Mouse (Mus musculus): ENCODE data around the gene Syne2.

The Syne2 gene

DNA sequence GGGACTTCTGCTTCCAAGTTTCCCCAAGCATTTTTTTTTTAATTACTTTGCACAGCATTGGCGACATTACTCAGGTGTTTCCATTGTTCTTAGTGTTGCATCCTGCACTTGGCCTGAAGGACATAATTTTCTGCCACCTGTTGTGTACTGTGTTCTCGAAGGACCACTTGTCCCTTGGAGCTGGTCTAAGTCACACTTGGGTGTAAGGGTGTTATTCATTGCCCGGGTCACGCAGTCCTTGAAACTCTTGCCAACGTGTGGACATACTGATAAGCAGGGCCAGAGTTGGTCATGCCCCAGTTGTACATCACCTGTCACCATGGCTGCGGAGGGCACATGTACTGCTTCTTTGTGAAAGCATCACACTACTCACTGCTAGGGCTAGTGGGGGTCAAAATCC lies 228.6 kb downstream of the Syne2 start:
- DNase-seq (ENCODE audit: low spot score in 2 of 2): no peak

DNA sequence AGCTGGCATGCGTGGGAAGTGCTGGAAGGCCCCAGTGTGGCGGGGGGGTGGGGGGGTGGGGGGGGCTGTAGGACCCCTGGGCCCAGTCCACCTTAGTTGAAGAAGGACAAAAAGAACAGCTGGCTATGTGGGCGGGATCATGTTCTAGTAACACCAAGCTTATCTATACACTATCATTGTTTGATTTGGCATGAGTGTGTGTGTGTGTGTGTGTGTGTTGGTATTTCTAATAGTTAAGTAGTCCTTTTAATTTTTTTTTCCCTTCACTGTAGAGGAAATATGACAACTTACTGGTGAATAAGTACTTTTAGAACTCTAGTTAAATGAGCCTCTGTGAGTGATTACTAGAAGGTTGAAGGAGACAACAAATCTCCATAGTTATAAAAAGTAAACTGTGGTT lies 230.0 kb downstream of the Syne2 start:
- no peak for DNase-seq (ENCODE audit: low spot score in 2 of 2)

DNA sequence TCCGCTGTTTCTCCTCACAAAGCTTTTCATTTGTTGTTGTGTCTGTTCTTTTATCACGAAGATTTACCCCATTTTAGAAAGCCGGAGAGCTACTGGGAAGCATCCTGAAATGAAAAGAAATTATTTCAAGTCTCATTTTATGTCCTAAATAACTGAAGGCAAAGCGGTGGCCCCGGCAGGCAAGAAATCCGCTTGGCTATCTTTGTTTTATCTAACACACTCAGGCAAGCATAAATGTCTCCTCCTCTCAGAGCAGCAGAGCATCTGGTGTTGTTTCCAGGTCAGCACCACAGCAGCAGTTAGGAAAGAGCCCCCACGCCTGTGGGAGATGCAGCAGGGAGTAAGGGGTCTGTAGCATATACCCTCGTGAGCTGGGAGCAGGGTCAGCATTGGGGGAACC lies 230.7 kb downstream of the Syne2 start:
- DNase-seq (ENCODE audit: low spot score in 2 of 2): no peak

DNA sequence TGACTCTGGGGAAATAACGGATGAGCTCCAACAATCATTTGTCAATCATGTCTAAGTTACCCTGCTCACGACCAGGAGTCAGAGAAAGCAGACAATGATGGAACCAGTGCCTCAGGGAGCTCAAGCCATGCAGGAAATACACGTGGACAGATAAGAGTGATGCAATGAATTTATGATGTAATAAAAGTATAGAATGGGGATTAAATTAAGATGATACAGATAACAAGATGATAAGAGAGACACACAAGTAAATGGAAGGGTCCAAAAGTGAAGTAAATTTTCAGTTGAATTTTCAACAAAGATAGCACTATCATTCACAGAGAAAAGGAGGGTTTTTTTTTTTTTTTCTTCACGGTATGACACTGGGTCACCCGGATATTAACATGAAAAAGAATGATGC lies 231.4 kb downstream of the Syne2 start:
- DNase-seq (ENCODE audit: low spot score in 2 of 2): no peak

DNA sequence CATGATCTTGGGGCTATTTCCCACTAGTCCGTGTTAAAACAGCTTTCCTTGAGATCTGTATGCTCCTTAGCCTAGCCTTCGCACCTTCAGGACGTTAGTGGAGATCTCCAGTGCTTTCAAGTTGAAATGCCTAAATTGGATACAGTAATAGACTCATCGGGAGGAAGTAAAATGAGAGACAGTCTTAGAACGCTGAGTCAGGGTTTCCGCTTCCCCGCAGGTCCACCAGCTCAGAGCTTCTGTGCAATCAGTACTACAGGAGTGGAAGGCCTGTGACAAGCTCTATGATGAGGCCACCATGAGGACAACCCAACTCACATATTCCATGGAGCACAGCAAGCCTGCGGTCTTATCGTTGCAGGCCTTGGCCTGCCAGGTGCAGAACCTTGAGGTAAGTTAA lies 233.9 kb downstream of the Syne2 start:
- DNase-seq (ENCODE audit: low spot score in 2 of 2): no peak

DNA sequence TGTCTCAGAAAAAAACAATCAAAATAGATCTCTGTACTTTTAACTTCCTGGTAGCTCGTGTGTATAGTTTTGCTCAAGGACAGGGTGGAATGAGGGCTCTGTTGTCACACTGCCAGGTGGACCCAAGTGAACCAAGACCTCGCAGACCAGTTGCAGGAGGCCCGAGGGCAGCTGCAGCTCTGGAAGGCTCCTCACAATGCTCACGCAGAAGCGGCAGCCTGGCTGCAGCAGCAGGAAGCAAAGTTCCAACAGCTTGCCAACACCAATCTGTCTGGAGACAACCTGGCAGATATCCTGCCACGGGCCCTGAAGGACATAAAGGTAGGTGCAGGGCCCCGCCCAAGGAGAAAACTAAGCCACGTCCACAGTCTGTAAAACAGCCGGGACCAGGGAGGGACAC lies 236.7 kb downstream of the Syne2 start:
- DNase-seq (ENCODE audit: low spot score in 2 of 2): no peak

DNA sequence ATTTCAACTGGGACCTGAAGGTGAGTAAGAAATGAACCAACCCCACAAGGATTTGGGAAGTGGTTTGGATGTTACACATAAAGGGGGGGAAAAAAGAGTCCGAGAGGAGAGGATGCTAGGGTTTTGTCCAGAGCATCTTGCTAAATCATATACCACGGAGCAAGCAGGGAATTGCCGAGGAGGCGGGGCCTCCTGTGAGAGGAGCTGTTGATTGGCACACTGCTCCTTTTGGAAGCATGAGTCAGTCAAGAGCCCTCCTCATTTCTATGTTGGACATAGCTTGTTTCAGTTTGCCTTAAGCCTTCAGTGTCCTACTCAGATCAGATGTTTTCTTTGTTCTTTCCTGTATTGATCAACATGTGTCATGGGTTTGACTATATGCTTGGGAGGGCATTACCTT lies 245.1 kb downstream of the Syne2 start:
- DNase-seq (ENCODE audit: low spot score in 2 of 2): no peak

DNA sequence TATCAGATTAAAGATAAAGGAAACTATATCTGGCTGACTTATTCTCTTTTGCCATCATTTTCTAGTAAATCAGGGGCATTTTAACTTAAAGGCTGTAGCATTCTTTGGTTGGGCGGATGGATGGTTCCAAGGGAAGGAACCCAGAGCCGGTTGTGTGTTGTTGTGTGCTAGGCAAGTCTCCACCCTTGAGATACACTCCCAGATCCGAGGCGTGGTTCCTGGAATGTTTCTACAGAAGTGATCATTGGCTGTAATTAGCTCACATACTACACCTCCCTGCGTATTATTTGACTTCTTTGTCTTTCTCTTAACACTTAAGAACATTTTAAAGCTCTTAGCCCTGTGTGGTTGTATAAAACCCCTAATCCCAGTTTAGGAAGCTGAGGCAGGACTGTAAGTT lies 252.5 kb downstream of the Syne2 start:
- no peak for DNase-seq (ENCODE audit: low spot score in 2 of 2)

DNA sequence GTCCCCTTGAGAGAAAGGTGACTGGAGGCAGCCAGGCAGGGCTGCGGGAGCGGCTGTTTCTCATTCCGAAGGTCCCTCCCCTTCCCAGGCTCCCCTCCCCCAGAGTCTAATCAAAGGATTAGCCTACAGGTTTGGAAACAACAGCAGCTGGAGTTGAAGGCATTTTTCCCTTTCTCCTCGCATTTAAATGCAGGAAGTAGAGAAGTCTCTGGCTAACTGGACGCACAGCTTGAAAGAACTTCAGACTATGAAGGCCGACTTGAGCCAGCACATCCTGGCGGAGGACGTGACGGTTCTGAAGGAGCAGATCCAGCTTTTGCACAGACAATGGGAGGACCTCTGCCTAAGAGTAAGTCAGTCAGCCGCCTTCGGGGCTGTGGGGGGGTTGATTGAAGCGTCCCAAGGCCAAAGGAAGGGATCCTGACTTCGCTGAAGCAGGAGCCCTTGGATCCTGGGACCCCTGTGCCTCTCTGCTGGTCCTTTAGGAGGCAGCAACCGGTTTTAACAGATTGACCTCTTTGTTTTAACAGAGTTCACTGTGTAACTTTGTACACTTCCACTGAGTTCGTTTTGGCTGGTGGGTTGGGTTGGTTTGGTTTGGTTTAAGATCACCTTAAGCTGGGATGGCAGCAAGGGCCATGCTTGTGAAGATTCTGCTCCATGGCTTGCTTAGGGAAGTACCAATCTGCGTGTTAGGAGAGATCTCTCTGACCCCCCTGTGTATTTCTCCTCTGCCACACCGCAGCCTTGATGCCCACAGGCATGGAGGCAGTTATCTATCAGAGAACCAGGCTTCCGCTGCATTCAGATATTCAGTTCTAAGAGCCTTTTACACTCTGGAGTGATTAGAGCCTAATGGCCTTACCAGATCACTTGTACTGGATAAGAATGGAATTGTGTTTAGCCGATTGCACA lies 254.3 kb downstream of the Syne2 start:
- no peak for DNase-seq (ENCODE audit: low spot score in 2 of 2)

DNA sequence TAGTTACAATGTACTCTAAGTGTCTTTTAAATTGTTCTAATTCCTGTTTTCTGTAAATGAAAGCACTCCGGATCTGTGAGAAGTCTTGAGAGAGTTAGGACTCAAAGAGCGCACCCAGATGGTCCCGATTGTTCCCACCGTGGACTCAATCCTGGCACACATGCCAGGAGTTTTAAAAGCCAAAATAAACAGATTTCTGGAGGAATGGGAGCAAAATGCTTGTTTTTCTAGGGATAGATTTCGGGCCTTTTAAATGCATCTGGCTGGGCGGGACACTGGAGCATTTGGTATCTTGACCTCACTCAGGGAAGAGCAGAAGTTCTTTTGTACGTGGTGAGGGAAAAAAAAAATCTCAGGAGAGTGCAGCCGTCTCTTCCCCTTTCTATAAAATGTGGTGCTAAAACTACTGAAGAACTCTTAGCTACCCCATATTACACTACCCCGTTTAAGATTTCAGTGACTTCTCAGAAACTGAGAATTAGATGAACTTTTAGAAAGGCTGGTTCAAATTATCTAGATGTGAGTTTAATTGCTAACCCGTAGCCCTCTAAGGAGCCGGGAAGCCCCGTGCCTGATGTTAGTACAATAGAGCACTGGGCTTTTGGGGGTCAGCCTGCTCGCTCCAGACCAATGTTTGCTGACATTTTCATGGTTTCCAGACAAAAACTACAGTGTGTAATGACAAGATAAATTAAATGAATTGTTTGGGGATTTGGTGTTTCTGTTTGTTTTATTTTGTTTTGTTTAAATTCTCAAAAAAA lies 255.3 kb downstream of the Syne2 start:
- no peak for DNase-seq (ENCODE audit: low spot score in 2 of 2)

DNA sequence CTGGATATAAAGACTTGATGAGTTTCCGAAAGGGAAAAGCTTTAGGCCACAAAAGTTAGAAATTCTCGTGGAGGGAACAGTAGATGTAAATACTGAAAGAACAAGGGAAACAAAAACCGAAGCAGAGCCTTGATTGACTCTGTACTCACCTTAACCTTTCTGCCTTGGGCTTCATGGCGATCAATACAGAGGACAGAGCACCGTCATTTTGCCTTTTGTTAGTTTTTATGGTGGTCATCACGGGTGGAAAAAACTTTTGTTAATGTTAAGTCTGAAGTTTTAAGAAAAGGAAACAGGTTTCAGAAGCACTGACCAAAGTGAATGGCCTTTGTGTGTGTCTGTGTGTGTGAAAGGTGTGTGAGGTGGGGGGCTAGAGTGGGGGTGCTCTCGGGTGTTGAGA lies 256.0 kb downstream of the Syne2 start:
- no peak for DNase-seq (ENCODE audit: low spot score in 2 of 2)

DNA sequence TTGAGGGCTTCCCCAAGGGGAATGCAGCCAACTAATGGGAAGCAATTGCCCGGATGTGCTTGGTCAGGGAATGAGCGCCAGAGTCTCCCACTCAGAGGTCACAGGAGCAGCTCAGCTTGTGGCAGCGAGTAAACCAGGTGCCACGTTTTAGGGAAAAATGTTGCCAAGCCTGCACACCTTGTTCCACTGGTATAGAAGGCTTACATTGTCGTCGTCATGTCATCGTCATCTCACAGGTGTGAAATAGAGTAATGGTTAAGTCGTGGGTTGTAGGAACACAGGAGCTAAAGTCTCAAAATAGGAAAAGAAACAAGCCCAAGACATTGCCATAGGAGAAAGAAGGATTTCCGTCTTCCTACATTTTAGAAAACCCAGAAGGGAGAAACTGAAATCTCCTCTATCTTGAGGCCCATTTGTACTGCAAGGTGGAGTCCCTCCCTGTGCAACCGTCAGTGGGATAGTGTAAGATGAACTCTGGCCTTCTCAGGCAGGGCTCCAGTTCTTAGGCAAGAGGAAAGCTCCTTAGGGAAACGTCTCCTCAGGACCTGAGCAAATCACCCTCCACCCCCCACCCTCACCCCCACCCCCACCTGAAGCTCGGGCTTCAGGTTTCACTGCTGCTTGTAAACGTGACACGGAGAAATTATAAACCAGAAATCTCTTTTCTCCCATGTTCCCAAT lies 263.1 kb downstream of the Syne2 start:
- no peak for DNase-seq (ENCODE audit: low spot score in 2 of 2)

DNA sequence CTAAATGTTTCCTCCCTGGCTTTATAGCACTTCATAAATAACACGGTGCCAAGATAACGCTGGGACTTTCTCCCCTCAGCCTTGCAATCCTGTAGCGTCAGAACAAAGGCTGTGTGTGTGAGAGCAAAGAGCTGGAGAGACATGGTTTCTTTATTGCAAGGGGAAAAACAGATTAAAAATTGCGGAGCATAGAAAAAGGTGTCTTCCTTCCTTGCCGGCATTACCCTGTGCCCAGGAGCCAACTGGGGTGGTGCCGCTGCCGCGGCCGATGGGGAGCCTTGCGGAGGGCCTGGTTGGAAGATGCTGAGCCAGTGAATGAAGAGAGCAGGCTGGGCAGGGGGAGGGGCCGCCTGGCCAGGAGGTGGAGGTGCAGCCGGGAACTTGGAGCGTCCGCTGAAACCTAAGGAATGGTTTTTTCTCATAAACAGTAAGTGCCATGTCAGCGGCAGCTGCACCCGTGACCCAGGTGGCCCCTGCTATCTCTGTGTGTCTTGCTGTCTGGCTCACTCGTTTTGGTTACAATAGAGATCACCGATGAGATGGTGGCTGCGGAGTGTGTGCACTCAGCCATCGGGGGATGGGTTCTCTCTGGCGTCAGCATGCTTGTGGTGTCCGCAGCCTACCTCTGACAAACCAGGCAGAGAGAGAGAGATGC lies 263.8 kb downstream of the Syne2 start:
- no peak for DNase-seq (ENCODE audit: low spot score in 2 of 2)

DNA sequence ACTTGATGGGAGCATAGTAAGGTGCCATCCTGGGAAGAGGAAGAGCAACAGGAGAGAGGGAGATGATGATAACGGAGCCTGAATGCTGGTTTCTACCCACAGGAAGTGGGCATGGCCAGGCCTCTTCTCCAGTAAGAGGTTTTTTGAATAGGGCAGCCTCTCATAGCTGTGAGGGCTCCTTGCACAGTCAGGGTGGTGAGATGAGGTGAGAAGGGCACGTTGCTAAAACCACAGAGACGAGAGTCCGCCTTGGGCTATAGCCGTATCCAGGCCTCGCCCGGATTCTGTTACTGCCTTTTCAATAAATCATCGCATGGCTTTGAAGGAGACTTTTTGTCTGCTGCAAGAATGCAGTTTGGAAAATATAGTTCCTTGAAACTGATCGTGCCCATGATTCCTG lies 267.1 kb downstream of the Syne2 start:
- no peak for DNase-seq (ENCODE audit: low spot score in 2 of 2)

DNA sequence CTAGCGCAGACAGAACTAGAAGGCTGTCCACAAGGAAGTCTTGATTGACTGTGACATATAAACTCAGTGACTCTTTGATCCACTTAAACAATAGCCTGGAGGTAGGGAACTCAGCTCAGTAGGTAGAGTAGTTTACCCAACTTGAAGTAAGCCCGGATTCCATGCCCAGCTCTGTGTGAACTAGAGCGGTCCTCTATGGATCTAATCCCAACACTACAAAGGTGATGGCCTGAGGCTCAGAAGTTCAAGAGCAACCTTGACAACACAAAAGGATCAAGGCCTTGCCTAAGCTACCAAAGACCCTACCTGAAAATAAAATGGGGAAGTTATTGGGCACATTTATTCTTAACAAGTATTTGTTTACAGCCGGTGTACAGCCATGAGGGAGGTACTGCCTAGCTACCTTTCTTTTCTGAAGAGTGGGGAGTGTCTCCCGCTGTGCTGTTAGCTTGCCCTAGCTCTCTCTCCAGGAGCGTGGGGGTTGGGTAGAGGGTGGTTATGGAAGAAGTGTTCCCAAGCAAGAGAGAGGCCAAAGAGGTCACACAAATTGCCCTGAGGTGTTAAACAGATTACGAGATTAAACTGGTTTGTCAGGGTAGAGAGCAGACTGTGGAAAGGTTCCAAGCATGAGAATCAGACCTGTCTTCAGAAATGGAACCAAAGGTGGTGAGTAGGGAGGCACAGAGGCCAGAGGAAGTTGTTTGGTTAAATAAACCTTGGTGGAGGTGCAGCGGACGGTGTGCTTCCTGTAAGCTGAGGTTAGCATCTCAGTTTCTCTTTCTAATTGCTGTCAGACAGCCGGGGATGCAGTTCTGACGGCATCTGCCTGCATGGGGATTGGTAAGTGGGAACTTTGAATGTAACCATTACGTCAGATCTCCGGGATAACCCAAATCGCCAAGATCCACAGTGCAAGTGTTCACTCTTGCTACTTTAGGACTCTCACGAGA lies 268.3 kb downstream of the Syne2 start:
- DNase-seq (ENCODE audit: low spot score in 2 of 2): no peak

DNA sequence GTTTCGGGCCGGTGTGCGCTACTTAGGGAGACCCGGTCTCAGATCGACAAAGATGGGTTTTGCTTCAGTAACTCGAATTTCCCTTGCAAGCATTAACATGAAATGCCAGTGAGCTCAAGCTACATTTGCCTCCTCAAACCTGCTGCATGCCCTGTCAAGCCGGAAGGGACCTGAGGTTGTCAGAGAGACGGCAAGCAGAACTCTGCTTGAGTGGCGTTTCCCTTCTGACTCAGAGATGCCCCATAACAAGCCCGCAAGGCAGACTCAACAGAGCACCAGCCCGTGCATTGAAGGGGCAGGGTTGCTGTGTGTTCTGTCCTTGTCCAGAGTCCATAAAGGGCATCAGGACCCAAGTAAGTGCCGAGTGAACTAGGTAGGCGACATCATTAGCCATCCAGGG lies 269.1 kb downstream of the Syne2 start:
- DNase-seq (ENCODE audit: low spot score in 2 of 2): no peak

DNA sequence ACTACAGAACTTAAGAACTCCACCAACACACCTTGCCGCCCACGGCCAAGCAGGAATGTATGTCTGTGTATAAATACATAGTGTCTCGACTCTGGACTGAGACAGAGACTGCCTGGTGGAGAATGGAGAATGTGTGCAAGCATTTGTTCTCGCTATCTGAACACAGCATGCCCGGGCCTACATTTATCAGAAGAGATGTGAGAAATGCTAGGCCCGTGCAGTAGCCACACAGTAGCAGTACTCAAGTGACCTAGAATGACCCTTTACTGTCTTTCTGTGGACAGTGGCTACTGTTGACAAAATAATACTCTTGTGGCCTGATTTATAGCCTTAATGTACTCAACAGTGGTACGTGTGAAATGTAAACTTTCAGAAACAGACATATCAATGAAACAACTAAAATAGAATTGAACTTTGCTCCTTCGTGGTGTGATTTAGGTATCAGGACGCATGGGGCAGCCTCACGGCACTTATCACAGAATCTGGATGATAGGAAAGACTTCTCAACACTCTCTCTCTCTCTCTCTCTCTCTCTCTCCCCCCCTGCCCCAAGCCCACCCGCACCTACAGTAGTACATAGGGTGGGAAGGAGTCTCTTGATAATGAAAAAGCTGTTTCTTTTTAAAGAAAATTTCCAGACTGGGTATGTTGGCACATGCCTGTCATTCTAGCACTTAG lies 275.0 kb downstream of the Syne2 start:
- DNase-seq (ENCODE audit: low spot score in 2 of 2): no peak

DNA sequence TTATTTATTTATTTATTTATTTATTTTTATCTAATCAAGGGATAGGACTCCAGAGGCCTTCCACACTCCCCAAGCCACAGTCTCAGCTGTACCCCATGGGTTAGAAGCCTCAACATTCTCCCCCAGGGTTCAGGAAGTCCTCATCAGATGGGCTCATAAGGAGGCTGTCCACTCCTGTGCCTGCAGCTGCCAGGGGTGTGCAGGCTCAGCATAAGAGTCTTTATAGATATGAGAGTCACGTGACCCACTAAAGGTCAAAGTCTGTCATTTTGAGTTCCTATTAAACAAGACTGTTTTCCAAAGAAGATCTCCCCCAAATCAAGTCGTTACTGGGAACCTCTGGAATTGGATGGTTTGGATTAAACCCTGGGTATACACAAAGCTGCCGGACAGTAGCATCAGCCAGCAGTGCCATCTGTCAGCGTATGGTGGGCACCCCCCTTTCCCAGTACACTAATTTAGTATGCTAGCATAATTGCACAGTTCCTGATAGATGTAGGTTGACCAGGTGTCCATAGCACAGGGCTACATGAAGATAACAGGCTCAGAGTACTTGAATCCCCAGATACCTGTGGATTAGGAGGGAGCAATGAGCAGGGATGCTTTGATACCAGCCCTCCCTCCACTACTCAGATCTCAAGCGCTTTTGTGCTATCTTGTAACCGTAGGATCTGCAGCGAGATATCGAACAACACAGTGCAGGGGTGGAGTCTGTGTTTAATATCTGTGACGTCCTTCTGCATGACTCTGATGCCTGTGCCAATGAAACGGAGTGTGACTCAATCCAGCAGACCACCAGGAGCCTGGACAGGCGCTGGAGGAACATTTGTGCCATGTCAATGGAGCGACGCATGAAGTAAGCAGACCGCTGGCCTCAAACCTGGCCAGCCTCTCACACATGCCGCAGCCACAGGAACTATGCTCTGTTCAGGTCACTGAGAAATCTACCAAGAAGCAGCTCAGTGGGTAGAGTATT lies 276.0 kb downstream of the Syne2 start:
- DNase-seq (ENCODE audit: low spot score in 2 of 2): no peak
